Mouse (Mus musculus): Measurements from ENCODE around the gene Fndc7.
"Not testable (repeated sequence)": the region's sequence is repeated elsewhere in the genome, so short reads cannot be mapped to it uniquely, and the experiment has no call there.

The Fndc7 gene

GRCm38 (mm10) chr3:108886934-108887617 is 2.7 kb downstream of the Fndc7 start:
- no peak for DNase-seq

DNA sequence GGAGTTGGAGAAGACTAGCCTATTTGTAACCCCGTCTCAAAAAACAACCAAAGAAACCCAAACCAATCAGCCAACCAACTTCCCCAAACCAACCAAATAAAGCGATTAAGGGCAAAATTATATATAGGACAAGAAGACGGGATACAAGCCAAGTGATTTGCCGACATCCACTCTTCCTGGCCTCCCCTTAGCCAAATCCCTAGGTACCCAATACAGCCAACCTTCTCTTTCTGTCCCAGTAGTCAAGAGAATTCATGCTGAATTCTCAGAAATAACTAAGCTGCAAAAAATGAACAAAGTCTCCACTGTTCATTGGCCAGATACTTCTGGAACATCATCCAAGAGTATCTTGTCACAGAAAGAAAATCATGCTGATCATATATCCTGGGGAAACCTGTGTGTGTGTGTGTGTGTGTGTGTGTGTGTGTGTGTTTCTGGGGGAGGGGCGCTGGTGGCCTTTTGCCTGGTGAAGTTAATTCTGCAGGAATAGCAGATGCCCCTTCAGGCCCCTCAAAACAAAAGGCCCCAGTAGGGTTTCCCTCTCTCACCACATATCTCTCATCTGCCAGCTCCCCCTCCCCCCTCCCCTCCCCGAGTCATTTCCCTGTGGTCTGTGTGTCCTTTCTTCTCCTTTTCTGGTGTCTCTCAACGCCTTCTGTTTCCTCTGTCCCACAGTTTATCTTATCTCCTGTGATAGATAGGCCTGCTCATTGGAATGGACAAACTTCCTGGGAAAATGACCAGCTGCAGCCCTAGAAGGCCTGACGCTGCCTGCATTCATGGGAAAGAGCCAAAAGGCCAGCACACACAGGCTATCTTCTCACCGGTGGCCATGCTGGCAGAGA is 3.9 kb downstream of the Fndc7 start:
- DNase-seq, result peak; percentile 58

DNA sequence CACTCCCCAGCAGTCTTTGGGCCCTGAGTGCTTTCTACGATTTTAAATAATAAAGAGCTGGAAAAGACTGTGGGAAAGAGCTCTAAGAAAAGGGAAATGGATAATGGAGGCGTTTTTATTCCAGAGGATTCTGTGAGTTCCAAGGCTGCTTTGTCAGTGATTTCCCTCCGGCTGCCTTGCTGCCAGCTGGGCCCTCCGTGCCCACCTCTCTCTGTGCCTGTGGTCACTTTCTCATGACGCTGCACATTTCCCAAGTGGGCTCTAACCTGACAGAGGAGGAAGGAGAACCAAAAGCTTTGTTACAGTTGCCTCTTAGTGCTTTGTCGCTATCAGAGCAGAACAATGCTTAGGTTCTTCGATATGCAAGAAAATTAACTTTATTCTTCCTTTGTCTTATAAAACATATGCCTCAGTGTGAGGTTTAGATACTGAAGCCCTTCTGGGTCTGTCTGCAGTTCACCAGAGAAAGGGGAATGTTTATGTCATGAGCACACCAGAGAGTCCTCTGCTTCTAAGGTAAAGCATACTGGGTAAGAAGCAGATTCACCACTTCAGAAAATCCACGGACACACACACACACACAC is 5.0 kb downstream of the Fndc7 start:
- DNase-seq, result no peak

- DNase-seq, result no peak
Observed at GRCm38 (mm10) chr3:108883067-108883466, 6.7 kb downstream of the Fndc7 start.

DNA sequence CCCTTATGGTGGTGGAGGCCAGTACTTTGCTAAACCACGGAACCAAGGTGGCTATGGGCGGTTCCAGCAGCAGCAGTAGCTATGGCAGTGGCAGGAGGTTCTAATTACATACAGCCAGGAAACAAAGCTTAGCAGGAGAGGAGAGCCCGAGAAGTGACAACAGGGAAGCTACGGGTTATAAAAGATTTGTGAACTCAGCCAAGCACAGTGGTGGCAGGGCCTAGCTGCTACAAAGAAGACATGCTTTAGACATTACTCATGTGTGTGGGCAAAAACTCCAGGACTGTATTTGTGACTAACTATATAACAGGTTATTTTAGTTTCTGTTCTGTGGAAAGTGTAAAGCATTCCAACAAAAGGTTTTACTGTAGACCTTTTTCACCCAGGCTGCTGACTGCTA is 7.9 kb downstream of the Fndc7 start:
- not testable (repeated sequence) for DNase-seq

DNA sequence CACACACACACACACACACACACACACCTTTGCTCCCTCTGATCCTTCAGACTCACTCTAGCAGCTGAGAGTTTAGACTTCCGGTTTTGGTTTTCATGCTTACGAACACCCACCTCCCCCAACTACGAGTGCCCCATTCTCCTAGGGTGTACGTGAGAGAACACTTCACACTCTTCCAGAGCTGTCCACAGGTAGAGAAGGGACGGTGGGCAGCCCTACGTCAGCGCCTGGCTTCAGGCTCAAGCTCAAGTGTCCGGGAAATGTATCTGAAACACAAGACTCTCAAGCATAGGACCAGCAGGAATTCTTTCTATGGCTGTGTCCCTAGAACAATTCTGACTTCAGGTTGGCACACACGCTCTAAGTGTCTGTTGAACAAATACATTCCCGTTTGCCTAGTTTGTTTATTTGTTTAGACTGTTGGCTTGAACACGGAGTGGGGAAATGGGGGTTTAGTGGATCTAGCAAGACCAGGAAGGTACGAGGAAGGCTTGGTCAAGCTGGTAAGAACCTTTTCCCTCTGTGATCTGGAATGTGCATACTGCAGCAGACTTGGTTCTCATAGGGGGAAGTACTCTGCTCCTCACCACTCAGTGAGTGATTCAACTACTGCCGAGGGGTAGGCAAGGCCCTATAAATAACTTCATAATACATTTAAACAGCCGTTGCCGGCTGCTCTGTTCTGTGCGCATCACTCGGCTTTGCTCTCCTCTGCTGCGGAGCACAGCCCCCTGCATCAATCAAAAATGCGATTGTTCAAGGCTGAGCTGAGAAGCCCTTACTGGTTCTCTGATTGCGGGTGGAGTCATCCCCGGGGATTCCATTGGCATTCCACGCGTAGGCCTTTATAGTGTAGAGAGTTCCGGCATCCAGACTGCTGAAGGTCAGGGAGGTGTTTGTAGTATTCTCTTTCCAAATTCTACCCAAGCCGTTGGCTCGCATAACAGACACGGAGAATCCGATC is 9.0 kb downstream of the Fndc7 start:
- peak; percentile 62 for DNase-seq

- no peak for DNase-seq
Observed at GRCm38 (mm10) chr3:108879836-108880435, 9.9 kb downstream of the Fndc7 start.

- DNase-seq, result no peak
Observed at GRCm38 (mm10) chr3:108879129-108879528, 10.7 kb downstream of the Fndc7 start.

- no peak for DNase-seq
Observed at GRCm38 (mm10) chr3:108870631-108871030, 19.2 kb downstream of the Fndc7 start.

DNA sequence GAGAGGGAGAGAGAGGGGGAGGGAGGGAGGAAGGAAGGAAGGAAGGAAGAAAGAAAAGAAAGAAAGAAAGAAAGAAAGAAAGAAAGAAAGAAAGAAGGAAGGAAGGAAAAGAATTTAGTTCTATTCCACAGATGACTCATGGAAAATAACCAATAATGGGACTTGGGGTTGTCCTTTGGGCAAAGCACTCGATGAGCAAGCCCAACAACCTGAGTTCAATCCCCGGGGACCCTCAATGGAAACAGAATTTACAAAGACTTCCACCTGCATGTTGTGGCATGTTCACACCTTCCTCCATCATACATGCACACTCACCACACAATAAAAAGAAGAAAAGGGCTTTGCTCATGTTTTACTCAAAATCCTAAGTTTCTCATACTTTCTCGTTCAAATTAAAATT is 22.4 kb downstream of the Fndc7 start:
- no peak for DNase-seq

DNA sequence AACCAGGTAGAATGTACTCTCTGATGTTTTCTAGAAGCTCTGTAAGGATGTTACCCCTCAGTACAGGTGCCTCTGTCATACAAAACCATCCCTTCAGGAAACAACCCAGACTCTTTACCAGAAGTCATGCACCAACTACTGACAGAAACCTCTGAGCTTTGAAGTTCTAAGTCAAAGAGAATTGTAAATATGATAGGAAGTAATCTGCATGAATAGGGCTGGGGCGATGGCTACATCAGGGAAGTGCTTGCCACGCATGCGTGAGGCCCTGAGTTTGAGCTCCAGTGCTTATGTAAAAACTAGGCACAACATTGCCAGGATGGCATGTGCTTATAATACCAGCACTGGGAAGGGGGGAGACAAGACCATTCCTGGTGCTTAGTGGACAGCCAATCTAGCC is 24.1 kb downstream of the Fndc7 start:
- no peak for DNase-seq

- no peak for DNase-seq
Observed at GRCm38 (mm10) chr3:108865129-108865528, 24.7 kb downstream of the Fndc7 start.

- DNase-seq, result no peak
Observed at GRCm38 (mm10) chr3:108863091-108863490, 26.7 kb downstream of the Fndc7 start.

DNA sequence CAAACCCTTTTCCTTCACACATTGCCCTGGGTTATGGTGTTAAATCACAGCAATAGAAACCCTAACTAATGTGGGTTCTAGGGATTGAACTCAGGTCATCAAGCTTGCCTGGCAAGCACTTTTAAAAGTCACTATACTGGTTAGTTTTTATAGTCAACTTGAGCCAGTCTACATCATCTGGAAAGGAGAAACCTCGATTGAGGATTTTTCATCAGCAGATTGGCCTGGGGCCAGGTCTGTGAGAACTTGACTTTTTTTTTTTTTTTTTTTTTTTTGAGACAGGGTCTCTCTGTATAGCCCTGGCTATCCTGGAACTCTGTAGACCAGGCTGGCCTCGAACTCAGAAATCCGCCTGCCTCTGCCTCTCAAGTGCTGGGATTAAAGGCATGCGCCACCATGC is 27.5 kb downstream of the Fndc7 start:
- not testable (repeated sequence) for DNase-seq

GRCm38 (mm10) chr3:108860786-108861185 is 29.0 kb downstream of the Fndc7 start:
- no peak for DNase-seq

- peak; percentile 89 for DNase-seq
Observed at GRCm38 (mm10) chr3:108858231-108858770, 31.5 kb downstream of the Fndc7 start.

- no peak for DNase-seq
Observed at GRCm38 (mm10) chr3:108857714-108858113, 32.1 kb downstream of the Fndc7 start.

DNA sequence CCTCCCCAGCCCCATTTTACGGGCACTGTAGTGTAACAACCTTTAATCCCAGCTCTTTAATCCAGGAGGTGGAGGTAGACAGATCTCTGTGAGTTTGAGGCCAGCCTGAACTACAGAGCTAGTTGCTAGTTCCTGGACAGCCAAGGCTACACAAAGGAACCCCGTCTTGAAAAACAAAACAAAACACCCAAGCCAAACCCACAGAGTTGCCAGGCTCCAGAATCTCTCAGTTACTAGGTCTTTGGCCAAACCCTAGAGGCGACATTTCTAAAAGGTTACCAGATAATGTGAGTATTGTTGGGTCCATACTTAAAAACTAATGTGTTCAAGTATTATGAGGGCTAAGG is 32.7 kb downstream of the Fndc7 start:
- no peak for DNase-seq

DNA sequence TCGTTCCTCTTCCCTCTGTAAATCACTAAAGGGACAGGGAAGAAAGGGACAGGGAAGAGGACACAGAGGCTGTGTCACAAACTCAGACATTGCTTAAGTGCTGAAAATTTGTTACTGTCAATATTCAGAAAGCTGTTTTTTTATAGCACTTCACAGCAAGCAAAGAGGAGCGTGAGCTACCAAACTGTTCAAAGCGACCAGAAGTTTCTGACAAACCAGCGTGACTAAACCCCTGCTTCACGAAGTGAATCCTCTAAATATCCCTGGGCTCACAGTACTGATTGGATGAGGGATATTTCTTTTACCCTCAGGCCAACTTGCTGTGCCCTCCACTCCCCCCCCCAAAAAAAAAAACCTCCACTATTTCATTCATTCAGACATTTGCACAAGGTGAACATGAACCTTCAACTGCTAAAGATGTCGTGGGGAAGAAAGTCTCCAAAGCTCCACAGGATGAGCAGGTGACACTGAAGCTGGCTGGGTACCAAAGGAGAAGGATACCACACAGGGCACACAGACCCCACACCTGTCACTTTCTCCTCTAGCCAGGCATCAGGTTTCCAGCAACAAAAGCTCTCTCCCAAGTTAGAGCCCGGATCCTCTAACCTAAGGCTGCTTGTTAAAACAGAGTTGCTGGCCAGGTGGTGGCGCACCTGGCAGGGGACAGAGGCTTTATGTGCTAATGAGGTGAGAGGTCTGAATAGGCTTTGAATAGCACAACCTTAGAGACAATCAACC is 33.3 kb downstream of the Fndc7 start:
- DNase-seq, result peak; percentile 72

DNA sequence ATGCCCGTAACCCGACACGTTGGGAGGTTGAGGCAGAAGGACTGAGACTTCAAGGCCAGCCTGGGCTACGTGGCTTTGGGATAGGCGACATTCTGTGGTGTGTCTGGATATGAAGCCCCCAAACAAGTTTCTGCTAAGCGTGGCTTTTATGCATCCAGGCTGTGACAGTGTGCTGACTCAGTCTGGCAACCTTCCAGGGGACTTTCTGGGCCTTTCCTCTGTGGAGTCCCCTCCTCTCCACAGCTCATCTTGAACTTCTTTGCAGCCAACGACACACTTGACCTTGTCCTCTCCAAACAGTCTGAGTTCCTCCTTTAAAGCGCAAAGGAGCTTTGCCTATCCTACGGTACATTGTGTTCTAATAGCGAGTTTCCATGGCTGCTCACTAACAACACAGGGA is 33.9 kb downstream of the Fndc7 start:
- DNase-seq, result peak; percentile 73

DNA sequence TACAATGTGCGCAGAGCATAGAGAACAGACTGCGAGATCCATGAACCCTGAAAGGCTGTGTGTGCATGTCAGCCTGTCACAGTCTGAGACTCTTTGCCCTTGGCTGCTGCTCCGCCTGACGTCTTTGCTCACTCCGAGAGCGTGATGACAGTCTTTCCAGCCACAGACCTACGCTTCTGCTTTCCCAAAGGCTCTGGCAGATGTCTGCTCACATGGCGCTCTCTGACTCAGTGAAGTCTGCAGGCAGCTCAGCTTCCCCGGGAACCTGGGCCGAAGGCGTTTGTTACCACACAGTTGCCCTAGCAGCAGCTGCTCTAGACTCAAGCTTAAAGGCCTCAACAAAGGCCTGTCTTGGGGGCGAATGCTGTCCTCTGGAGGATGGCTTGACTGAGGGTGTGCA is 34.4 kb downstream of the Fndc7 start:
- peak; percentile 71 for DNase-seq

Data from lung, postnatal 36 days (tissue).